Mouse (Mus musculus) adrenal gland, adult 2 months (tissue): ENCODE data around the gene Supt4a. TPM values are rescaled to one million over a fixed set of nuclear protein-coding genes. Genes with fewer than 3 reads are reported as not detected.

Experiments used
- DNase-seq: peaks from one replicate; pipeline ENCODE4 v3.0.0; 2021
- polyA plus RNA-seq: library from polyadenylated mRNA; depleted of rRNA; stranded (reverse); fragments of >200 nt; gene quantifications from 2 replicates; pipeline ENCODE4 v1.2.3, GENCODE M21; 2012
- total RNA-seq, 2 experiments: library from RNA; stranded (reverse); gene quantifications; 2 replicates each; pipeline ENCODE4 v1.2.3; 2021

The Supt4a gene
- total and polyA plus RNA-seq, 3 experiments: 21.4 to 74.3 (median 43.3) TPM

DNA sequence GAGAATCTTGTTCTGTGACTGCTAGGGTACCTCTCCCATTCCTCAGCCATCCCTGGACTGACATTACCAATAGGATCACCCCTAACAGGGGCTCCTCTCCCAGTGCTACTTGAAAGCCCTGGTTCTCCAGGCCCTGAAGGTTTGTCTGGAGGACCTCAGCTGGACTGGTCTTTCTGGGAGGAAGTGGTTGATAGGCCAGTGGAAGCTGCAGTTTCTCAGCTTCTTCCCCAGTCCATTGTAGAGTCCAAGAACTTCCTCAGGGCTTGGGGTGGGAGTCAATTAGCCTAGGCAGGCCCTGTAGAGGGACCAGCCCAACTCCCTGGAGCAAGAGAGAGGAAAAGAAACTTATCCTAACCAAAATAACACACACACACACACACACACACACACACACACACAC, 11.8 kb upstream of the Supt4a start:
- DNase-seq: no peak

DNA sequence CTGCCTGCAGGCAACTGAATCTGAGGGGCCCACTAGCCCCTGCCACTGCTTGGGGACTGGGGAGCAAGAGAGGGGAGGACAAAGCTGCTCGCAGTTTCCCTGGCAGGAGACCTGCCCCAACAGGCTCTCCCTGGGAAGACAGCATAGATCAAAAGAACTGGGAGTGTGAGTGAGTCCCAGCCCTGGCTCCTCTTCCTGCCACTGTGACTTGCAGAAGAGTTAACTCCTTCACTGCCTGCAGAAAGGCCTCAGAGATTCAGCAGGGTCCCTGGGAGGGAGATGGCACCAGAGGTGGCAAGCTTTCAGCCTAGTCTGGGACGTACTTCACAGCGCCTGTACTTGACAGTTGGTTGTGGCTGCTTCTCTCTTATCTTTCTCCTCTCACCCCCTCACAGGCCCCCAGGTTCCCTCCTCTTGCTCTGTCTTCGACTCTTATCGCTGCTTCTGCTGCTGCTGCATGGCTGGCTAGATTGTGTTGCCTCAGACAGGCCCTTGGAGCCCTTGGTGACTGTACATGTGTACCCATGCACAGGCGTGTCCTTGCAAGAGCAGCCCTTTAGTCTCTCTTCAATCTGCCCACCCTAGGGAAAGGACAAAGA, 11.3 kb upstream of the Supt4a start:
- DNase-seq: no peak

DNA sequence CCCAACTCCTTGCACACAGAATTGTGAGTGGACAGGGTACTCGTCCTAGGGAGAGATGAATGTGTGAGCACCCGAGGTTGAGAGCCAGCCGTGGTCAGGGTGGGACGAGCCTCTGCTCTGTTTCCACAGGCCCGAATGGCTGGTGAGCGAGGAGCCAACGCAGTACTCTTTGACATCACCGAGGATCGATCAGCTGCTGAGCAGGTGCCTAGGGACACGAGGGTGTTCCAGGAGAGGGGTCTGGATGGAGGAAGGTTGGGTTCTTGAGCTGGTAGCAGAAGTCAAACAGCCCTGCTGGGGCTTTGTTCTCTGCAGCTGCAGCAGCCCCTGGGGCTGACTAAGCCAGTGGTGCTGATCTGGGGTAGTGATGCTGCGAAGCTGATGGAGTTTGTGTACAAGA, 10.3 kb upstream of the Supt4a start:
- DNase-seq: no peak

GRCm38 (mm10) chr11:87727471-87727870, 9.9 kb upstream of the Supt4a start:
- no peak for DNase-seq

GRCm38 (mm10) chr11:87728850-87729592, 8.3 kb upstream of the Supt4a start:
- DNase-seq: no peak

DNA sequence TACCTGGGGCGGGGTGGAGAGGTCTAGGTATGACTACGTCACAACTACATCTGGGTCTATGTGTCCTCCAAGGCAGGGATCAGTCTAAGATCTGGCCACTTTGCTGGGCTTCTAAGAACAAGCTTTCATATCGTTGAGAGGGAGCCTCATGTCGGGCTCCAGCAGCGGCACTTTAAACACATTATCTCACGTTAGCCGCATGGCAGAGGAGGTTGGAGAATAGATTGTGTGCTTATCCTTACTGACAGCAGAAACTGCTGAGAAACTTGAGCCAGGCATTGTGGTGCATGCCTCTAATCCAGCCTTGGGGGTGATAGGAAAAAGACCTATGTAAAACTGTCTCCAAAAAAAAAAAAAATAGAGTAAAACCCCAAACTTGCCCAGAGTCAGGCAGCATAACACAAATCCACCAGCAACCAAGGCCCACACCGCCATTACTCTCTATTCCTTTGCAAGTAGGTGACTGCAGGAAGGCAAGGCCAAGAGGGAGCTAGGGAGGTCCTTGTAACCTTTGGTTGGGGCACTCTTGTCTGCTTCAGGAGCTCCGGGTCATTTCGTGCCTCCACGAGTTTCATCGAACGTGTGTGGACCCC, 7.7 kb upstream of the Supt4a start:
- DNase-seq: no peak

DNA sequence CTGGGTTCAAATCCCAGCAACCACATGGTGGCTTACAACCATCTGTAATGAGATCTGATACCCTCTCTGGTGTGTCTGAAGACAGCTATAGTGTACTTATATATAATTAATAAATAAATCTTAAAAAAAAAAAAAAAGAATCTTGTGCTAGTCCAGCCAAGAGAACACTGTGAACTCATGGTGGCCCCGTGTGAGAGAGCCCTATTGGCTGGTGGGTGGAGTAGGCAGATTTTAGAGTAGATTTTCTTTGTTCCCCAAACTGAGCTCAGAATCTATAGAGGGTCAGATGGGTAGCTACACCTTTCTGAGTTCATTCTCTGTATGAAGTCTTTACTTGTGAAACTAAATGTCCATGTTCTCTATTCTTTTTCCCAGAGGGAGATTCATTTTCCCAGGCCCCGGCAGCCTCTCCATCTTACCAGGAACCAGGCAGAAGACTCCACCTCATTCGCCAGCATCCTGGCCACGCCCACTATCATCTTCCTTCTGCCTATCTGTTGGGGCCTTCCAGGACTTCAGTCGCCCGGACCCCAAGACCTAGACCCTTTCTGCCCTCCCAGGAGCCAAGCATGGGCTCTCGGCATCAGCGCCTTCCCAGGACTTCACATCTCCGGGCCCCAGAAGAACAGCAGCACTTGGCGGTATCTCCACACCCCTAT, 6.6 kb upstream of the Supt4a start:
- no peak for DNase-seq

DNA sequence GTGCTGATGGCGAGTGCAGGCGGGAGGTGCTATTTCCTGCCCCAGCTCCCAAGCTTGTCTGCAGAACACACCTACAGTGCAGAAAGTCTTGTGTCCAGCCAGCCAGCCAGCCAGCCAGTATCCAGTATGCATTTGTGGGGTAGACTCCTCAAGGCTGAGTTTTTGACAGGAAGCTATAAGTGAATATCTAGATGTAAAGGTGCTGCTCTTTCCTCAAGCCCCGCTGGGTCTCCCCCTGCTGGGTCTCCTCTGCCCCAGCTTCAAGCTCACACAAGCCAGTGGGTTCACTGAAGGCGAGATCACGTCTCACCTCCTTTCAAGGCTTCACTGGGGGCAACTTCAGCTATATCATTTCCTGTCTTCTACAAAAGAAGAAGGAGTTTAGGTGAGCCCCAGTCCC, 3.0 kb upstream of the Supt4a start:
- no peak for DNase-seq

DNA sequence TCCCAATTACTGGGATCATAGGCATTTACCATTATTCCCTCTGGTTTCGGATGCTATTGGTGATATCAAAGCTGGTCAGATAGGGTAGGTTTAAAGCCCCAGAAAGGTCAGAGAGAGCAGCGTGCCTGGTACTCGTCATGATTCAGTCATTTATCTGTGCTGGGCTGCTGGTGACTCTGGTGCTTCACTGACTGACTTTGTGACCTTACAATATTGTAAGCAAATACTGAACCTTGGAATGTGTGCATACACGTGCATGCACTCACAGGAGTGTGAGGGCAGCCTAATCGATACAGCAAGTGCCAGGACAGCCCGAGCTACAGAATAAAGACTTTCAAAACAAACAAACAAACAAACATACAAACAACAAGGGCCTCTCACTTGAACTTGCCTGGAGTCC, 1.7 kb upstream of the Supt4a start:
- no peak for DNase-seq

- DNase-seq: peak; percentile 77
Observed at GRCm38 (mm10) chr11:87736647-87737134, 661 bp upstream of the Supt4a start.

- no peak for DNase-seq
Observed at GRCm38 (mm10) chr11:87743691-87744090, 6.3 kb downstream of the Supt4a start.

DNA sequence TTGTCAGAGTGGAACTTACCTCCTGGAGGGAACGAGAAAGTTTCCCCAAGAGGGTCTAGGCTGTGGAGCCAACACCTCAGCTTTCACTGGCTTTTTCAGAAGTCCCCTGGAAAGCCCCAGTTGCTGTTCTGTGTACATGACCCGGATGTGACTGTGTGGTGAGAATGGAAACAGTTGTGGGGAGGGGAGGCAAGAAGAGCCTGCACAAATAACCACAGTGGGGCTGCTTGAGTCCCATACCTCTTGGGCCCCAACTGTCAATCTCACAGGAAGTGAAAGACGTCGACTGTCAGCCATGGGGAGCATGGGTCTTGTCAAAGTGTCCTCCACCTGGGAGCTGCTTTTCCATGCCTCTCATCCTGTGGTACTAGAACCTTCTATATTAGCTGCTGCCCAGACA, 7.6 kb downstream of the Supt4a start:
- DNase-seq: no peak

DNA sequence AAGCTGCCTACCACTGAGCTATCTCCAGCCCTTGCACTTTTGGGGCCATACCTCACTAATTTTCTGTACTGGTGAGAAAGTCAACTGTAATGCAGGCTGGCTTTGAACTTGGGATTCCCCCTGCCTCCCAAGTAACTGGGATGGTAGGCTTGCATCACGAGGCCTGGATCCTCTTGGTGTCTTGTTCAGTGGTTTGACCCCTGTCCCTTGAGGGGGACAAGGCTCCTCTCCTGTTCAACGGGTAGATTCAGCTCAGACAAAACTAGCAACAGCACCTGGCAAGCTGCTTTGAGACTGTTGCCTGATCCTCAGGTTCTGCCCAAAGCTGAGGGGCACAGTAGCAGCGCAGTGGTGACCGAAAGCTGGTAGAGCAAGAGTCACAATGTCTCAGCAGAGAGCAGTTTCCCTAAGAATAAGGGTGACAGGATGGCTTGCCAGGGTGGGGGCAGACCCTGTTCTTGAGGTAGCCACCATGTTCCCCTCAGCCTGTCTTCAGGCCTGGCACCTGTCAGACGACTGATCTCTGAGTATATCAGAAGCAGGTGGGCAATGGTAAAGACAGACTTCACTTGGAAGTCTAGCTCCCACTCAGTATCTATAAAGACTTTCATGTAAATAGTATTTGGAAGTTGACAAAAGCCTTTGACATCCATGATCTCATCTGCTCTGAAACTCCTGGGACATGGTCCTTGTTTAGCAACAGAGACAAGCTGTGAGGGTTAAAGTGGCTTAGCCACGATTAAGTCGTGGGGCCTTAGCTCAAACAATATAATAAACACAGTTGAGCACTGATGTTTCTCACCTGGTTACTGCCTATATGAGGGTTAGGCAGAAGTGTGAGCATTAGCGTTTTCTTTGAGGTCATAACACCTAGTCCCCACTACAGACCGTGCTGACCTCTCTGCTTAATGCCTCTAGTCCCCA, 8.5 kb downstream of the Supt4a start:
- no peak for DNase-seq

DNA sequence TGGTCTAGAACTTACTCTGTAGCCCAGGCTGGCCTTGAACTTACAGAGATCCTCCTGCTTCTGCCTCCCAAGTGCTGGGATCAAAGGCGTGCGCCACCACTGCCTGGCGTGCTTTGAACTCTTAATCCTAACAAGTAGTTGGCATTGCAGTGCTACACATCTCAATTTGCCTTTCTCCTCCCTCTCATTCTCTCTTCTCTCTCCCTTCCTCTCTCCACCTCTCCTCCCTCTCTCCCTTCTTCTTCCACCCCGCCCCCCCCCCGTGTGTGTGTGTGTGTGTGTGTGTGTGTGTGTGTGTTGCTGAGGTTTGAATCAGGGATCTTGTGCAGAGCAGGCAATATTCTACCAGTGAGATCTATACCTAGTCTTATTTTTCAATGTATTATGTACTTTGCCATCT, 10.0 kb downstream of the Supt4a start:
- no peak for DNase-seq

- no peak for DNase-seq
Observed at GRCm38 (mm10) chr11:87747716-87748115, 10.4 kb downstream of the Supt4a start.

DNA sequence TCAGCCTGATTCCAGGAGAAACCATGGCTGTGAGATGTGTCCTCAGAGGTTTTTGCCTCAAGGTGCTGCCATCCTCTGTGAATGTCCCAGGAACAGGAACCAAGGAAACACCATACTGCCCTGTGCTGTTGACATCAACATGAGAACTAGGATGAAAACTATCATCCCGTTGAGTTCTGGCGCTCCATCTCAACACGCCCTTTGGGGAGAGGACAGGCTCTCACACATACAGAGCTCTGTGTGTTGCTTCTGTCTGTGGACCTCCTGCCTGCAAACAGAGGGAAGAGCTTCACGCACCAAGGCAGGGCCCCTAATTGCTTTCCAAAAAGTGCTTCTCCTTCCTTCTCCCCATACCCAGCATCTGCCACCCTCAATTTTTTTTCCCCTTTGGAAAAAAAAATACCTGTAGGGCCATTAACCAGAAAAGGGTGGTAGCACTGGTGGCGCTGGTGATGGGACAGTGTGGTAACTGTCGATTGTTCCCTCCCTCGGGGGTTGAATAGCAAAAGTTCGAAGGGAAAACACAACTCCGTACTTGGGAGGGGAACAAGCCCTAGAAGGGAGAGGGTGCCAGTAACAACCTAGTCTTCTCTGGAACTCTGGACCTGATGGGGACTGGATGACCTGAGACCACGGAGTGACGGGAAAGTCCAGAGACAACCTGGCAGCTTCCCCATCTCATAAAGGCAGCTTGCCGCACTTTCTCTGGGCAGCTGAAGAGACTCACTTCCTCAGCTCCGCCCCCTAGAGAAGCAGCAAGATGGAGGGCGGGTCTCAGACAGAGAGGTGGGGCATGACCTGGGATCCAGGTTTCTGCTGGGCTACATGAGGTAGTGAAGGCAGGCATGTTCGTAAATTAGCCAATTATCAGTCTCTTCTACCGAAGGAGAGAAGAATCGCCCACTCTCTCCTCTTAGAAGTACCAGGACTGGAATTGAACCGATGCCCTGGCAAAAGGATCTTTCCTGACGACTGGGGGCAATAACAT, 11.1 kb downstream of the Supt4a start:
- no peak for DNase-seq

GRCm38 (mm10) chr11:87749192-87750042, 12.1 kb downstream of the Supt4a start:
- DNase-seq: peak; percentile 43

GRCm38 (mm10) chr11:87750043-87750421, 12.7 kb downstream of the Supt4a start:
- no peak for DNase-seq

DNA sequence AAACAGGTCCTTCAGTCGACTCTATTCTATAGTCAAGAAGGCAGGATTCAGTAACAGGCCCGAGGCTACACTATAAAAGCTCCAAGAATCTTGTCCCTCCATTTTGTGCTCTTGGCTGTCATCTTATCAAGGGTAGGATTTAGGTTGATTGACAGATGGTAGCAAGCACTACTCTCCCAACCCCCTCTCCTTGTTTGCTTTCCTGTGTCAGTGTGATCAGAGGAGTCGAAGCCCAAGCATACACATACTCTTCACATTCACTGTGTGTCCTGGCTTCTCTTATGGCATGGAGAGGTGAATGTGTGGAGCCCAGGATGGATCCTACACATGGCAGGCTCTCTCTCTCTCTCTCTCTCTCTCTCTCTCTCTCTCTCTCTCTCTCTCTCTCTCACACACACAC, 13.2 kb downstream of the Supt4a start:
- DNase-seq: no peak

DNA sequence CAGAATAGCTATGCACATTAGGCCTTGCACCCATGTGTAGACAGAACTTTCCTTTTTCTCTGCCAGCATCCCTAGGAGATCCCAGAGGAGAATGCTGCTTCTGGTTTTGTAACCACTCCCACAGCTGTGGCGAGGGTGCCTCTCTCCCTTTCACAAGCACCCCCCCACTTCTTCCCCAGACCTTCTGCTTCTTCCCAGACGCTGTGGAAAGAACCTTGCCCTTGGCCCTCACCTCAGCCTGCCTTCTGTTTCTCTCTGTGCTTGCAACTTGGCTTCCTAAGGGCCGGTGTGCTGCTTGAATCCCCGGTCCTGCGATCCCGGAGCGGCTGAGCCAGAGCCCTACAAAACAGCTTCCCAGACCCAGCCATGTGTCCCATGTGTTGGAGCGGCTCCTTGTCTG, 13.7 kb downstream of the Supt4a start:
- no peak for DNase-seq
